Mouse (Mus musculus): ENCODE results near the gene Emp2. TPM values are rescaled to one million over a fixed set of nuclear protein-coding genes. Genes with fewer than 3 reads are reported as not detected.

Gene Emp2
- polyA plus RNA-seq (2017; shearing (Covaris generic)): not detected

DNA sequence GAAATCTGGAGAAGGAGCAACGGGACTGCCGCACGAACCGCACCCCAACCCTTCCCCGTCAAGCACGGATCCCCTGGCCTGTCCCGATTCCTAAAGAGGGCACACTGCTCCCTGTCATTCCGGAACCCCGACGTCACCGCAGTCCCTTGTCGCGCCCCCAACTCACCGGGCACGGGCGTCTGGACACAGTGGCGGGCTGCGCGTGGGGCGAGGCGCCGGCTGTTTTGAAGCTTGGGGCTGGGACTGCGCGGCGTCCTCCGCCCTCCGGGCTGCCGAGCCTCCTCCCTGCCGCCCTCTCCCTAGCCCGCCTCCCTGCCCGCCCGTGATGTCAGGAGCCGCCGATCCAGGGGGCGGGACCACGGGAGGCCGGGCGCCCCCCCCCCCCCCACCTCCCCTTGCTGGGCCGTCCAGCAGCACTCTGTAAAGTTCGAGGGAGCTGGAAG, at the start of gene Emp2:
TSS of gene Emp2 (minus strand) at position 323 of the 443 bp plus-strand sequence.

Other genes starting within 250 kb of the Emp2 start
- gene Rpl39l, start 143.7 kb downstream of the Emp2 start, polyA plus RNA-seq (2017; shearing (Covaris generic)): 0.45 TPM
- gene Atf7ip2, start 121.3 kb downstream of the Emp2 start, polyA plus RNA-seq (2017; shearing (Covaris generic)): 0.36 TPM
- 0.19 TPM for gene Tekt5, start 81.5 kb upstream of the Emp2 start, polyA plus RNA-seq (2017; shearing (Covaris generic))
- gene Nubp1, start 98.0 kb upstream of the Emp2 start, polyA plus RNA-seq (2017; shearing (Covaris generic)): 77.1 TPM
- gene Tvp23a, start 133.4 kb upstream of the Emp2 start, polyA plus RNA-seq (2017; shearing (Covaris generic)): 5.3 TPM
- 0.20 TPM for gene Ciita, start 166.1 kb upstream of the Emp2 start, polyA plus RNA-seq (2017; shearing (Covaris generic))
- gene Dexi, start 229.1 kb upstream of the Emp2 start, polyA plus RNA-seq (2017; shearing (Covaris generic)): 20.9 TPM
- gene Clec16a, start 231.4 kb upstream of the Emp2 start, polyA plus RNA-seq (2017; shearing (Covaris generic)): 20.9 TPM